Mouse (Mus musculus): Measurements from ENCODE around the gene Dnajb11. TPM values are rescaled to one million over a fixed set of nuclear protein-coding genes. Genes with fewer than 3 reads are reported as not detected.

The Dnajb11 gene
- total RNA-seq, 1 experiment = 155 TPM

DNA sequence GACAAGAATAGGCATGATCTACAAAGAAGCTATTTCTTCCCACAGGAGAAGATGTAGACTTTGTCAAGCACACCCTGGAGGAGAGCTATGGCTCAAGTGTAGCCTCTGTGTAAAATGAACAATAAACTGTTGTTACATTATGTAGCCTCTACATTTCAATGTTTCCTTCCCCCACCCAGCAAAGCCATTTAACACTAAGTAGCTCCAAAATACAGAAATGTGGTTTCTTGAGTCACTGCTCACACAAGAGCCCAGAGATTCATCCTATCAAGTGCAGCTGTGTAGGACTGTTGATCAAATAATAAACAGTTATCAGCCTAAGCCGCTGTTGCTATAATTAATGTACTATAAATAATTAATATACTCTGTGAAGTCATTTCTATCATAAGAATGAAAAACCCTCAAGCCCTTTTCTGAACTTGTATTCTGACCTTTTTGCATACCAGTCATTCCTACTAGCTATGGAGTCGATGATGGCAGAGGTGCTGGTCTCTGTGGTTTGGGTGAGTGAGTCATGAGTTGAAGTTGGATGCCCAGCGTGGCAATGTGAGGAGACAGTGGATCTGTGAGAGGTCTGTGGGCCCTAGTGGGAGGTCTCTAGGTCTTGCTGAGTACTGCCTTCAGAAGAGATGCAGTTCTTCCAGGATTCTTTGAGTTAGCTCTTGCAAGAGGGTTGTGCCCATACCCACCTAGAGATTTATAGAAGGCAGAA is 18.3 kb upstream of the Dnajb11 start:
- Histone ChIP-seq H3K36me3 (ENCODE audit: control insufficient read depth, insufficient read depth, low read length, poor library complexity, severe bottlenecking) (peaks cover 3% of the 10 kb centered on the region), H3K9me3 (ENCODE audit: control insufficient read depth, insufficient read depth, low read depth, low read length) (no peaks in the 10 kb centered on the region), H3K27ac (ENCODE audit: insufficient read depth, low read depth, low read length, poor library complexity, severe bottlenecking) (no peak overlapping the region), H3K4me1 (ENCODE audit: control insufficient read depth in 2 of 2, insufficient read depth in 2 of 2, low read length in 2 of 2, poor library complexity in 1 of 2) (peaks cover 0 to 2% of the 10 kb centered on the region in 2 experiments; a peak in 1 of 4 replicates), H3K4me3 (ENCODE audit: insufficient read depth in 1 of 2, low read depth in 1 of 2, low read length in 2 of 2, poor library complexity in 1 of 2, severe bottlenecking in 1 of 2) (no peak overlapping the region), H3K9ac (ENCODE audit: insufficient read depth, low read depth, low read length, poor library complexity, severe bottlenecking) (no peak overlapping the region)
- TF ChIP-seq MAFK (IDR thresholded peaks at IDR 0.05; ENCODE audit: insufficient read depth, low read depth, low read length) (no peak), ZNF384 (IDR thresholded peaks at IDR 0.05; ENCODE audit: low read depth, low read length) (no peak), CHD2 (IDR thresholded peaks at IDR 0.05; ENCODE audit: low read depth, low read length) (no peak)
- no peak for DNase-seq (ENCODE audit: low read depth, low spot score)
- in situ Hi-C loops (cut with MboI; ENCODE audit: low sequenced_read_pairs in 2 of 2, unreplicated experiment in 2 of 2) = no loop called here

DNA sequence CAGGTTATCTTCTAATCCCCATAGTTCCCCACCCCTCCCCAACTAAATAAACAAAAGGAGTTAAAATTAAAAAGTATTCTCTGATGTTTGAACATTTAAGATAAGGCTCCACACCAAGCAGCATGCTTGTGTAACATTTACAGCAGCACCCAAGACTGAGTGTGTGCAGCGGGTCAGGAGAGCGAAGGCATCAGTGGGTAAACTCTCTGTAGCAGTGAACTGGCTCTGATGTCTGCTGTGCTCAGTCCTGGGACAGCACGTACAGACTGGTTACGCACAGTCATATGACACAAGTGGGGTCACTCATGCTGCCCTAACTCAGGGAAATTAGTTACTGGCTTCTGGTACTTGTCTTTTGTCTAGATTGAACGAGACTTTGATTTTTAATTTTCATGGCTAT is 14.8 kb upstream of the Dnajb11 start:
- H3K27ac ChIP-seq (ENCODE audit: insufficient read depth, low read depth, low read length, poor library complexity, severe bottlenecking) = no peak overlapping the region
- H3K9ac ChIP-seq (ENCODE audit: insufficient read depth, low read depth, low read length, poor library complexity, severe bottlenecking) = no peak overlapping the region
- no peaks in the 10 kb centered on the region for H3K9me3 ChIP-seq (ENCODE audit: control insufficient read depth, insufficient read depth, low read depth, low read length)
- no peak overlapping the region for H3K4me3 ChIP-seq (ENCODE audit: insufficient read depth in 1 of 2, low read depth in 1 of 2, low read length in 2 of 2, poor library complexity in 1 of 2, severe bottlenecking in 1 of 2)
- H3K36me3 ChIP-seq (ENCODE audit: control insufficient read depth, insufficient read depth, low read length, poor library complexity, severe bottlenecking) = peaks cover 3% of the 10 kb centered on the region
- in situ Hi-C loops (cut with MboI; ENCODE audit: low sequenced_read_pairs in 2 of 2, unreplicated experiment in 2 of 2) = no loop called here
- no peaks in the 10 kb centered on the region for H3K4me1 ChIP-seq (ENCODE audit: control insufficient read depth in 2 of 2, insufficient read depth in 2 of 2, low read length in 2 of 2, poor library complexity in 1 of 2)
- TF ChIP-seq HCFC1 (IDR thresholded peaks at IDR 0.05; ENCODE audit: borderline replicate concordance, insufficient read depth, low read length) (no peak), ZNF384 (IDR thresholded peaks at IDR 0.05; ENCODE audit: low read depth, low read length) (no peak), ZC3H11A (IDR thresholded peaks at IDR 0.05; ENCODE audit: borderline replicate concordance, low read depth, low read length) (no peak), MAFK (IDR thresholded peaks at IDR 0.05; ENCODE audit: insufficient read depth, low read depth, low read length) (no peak), CHD2 (IDR thresholded peaks at IDR 0.05; ENCODE audit: low read depth, low read length) (no peak)
- DNase-seq (ENCODE audit: low read depth, low spot score) = no peak

DNA sequence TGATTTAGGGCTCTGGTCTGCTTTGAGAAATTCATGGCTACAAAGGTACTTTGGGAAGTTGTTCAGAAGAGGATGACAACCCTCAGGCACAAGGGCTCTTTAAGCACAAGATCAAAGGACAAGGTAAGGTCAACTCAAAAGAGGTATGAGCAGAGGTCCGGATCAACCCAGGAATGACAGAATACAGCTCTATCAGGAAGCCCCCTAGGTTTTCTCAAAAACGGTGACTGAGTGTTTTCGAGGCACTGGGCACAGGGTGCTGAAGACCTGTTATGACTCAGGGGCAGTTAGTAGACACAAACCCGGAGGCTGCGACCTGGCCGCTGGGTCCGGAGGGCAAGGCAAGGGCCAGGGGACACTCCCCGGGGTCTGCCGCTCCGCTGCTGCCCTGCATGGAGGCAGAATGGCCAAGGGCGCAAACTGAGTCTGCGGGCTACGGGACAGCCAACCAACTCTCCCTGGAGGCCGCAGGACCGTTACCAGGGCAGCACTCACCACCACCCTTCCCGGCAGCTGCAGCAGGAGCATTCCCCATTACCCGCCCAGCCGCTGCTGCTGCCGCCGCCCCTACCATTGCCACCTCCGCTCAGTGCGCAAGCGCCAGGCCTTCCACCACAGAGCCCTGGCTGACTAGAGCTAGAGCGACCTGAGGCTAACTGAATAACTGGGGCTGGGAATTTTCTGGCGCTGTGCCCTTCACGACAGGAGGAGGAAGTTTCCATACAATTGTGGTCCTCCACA is 13.4 kb upstream of the Dnajb11 start:
- H3K4me1 ChIP-seq (ENCODE audit: control insufficient read depth in 2 of 2, insufficient read depth in 2 of 2, low read length in 2 of 2, poor library complexity in 1 of 2) = no peaks in the 10 kb centered on the region
- DNase-seq (ENCODE audit: low read depth, low spot score) = peak; percentile 60
- in situ Hi-C loops (cut with MboI; ENCODE audit: low sequenced_read_pairs in 2 of 2, unreplicated experiment in 2 of 2) = no loop called here
- TF ChIP-seq HCFC1 (IDR thresholded peaks at IDR 0.05; ENCODE audit: borderline replicate concordance, insufficient read depth, low read length) (no peak), CHD2 (IDR thresholded peaks at IDR 0.05; ENCODE audit: low read depth, low read length) (no peak), ZNF384 (IDR thresholded peaks at IDR 0.05; ENCODE audit: low read depth, low read length) (no peak), ZC3H11A (IDR thresholded peaks at IDR 0.05; ENCODE audit: borderline replicate concordance, low read depth, low read length) (no peak), MAFK (IDR thresholded peaks at IDR 0.05; ENCODE audit: insufficient read depth, low read depth, low read length) (no peak)
- H3K36me3 ChIP-seq (ENCODE audit: control insufficient read depth, insufficient read depth, low read length, poor library complexity, severe bottlenecking) = peaks cover 3% of the 10 kb centered on the region
- H3K9ac ChIP-seq (ENCODE audit: insufficient read depth, low read depth, low read length, poor library complexity, severe bottlenecking) = peak overlapping the region; percentile 64
- no peaks in the 10 kb centered on the region for H3K9me3 ChIP-seq (ENCODE audit: control insufficient read depth, insufficient read depth, low read depth, low read length)
- H3K27ac ChIP-seq (ENCODE audit: insufficient read depth, low read depth, low read length, poor library complexity, severe bottlenecking) = no peak overlapping the region
- H3K4me3 ChIP-seq (ENCODE audit: insufficient read depth in 1 of 2, low read depth in 1 of 2, low read length in 2 of 2, poor library complexity in 1 of 2, severe bottlenecking in 1 of 2) = peak overlapping the region; percentile 59 to 65

GRCm38 (mm10) chr16:22844834-22845233 is 12.8 kb upstream of the Dnajb11 start:
- H3K27ac ChIP-seq (ENCODE audit: insufficient read depth, low read depth, low read length, poor library complexity, severe bottlenecking) = no peak overlapping the region
- no peaks in the 10 kb centered on the region for H3K4me1 ChIP-seq (ENCODE audit: control insufficient read depth in 2 of 2, insufficient read depth in 2 of 2, low read length in 2 of 2, poor library complexity in 1 of 2)
- H3K9me3 ChIP-seq (ENCODE audit: control insufficient read depth, insufficient read depth, low read depth, low read length) = no peaks in the 10 kb centered on the region
- no peak overlapping the region for H3K9ac ChIP-seq (ENCODE audit: insufficient read depth, low read depth, low read length, poor library complexity, severe bottlenecking)
- in situ Hi-C loops (cut with MboI; ENCODE audit: low sequenced_read_pairs in 2 of 2, unreplicated experiment in 2 of 2) = no loop called here
- peak overlapping the region in 1 of 2 experiments; percentile 5; a peak in 2 of 4 replicates for H3K4me3 ChIP-seq (ENCODE audit: insufficient read depth in 1 of 2, low read depth in 1 of 2, low read length in 2 of 2, poor library complexity in 1 of 2, severe bottlenecking in 1 of 2)
- DNase-seq (ENCODE audit: low read depth, low spot score) = no peak
- peaks cover 3% of the 10 kb centered on the region for H3K36me3 ChIP-seq (ENCODE audit: control insufficient read depth, insufficient read depth, low read length, poor library complexity, severe bottlenecking)
- TF ChIP-seq MAFK (IDR thresholded peaks at IDR 0.05; ENCODE audit: insufficient read depth, low read depth, low read length) = no peak
- no peak for TF ChIP-seq ZNF384 (IDR thresholded peaks at IDR 0.05; ENCODE audit: low read depth, low read length)
- no peak for TF ChIP-seq HCFC1 (IDR thresholded peaks at IDR 0.05; ENCODE audit: borderline replicate concordance, insufficient read depth, low read length)
- TF ChIP-seq CHD2 (IDR thresholded peaks at IDR 0.05; ENCODE audit: low read depth, low read length) = no peak
- no peak for TF ChIP-seq ZC3H11A (IDR thresholded peaks at IDR 0.05; ENCODE audit: borderline replicate concordance, low read depth, low read length)
